Mouse (Mus musculus) liver, embryonic 11.5 days (tissue): ENCODE results near the gene Psenen. TPM values are rescaled to one million over a fixed set of nuclear protein-coding genes. Genes with fewer than 3 reads are reported as not detected.

Experiments
- ATAC-seq: fragments of 200-750 bp; cut with Nextera tagmentation; replicated peaks from 2 replicates; pipeline ENCODE4 v1.8.0; 2017; ENCODE audit warnings: moderate number of reproducible peaks, mild to moderate bottlenecking, moderate TSS enrichment, moderate library complexity; ENCODE audit not compliant: low FRiP score
- DNase-seq: peaks from one replicate; pipeline ENCODE4 v3.0.0-alpha.2; 2017; ENCODE audit warnings: low spot score
- H3K27ac ChIP-seq: fragments of 300-500 bp; sonication (generic); 2 replicates; pipeline ENCODE4 v1.5.1; 2014; ENCODE audit warnings: mild to moderate bottlenecking, low read depth, low read length, control low read depth
- H3K27me3 ChIP-seq: fragments of 300-500 bp; sonication (generic); replicated peaks from 2 replicates; pipeline ENCODE4 v1.6.1; 2014; ENCODE audit warnings: low read length, mixed read lengths; ENCODE audit not compliant: control insufficient read depth, insufficient read depth
- H3K36me3 ChIP-seq: fragments of 300-500 bp; sonication (generic); 2 replicates; pipeline ENCODE4 v1.6.1; 2014; ENCODE audit warnings: mild to moderate bottlenecking, low read length, moderate library complexity, mixed read lengths; ENCODE audit not compliant: control insufficient read depth, insufficient read depth
- H3K4me1 ChIP-seq: fragments of 300-500 bp; sonication (generic); replicated peaks from 2 replicates; pipeline ENCODE4 v1.6.1; 2014; ENCODE audit warnings: low read length, mixed read lengths; ENCODE audit not compliant: control insufficient read depth, insufficient read depth
- H3K4me2 ChIP-seq: fragments of 300-500 bp; sonication (generic); 2 replicates; pipeline ENCODE4 v1.6.1; 2014; ENCODE audit warnings: mild to moderate bottlenecking, control low read depth, moderate library complexity
- H3K4me3 ChIP-seq: fragments of 300-500 bp; sonication (generic); 2 replicates; pipeline ENCODE4 v1.5.1; 2014; ENCODE audit warnings: low read depth, low read length, control low read depth
- H3K9ac ChIP-seq: fragments of 300-500 bp; sonication (generic); 2 replicates; pipeline ENCODE4 v1.6.1; 2014; ENCODE audit warnings: low read depth, low read length, control low read depth
- H3K9me3 ChIP-seq: fragments of 300-500 bp; sonication (generic); 2 replicates; pipeline ENCODE4 v1.6.1; 2016; ENCODE audit warnings: low read length, inconsistent platforms, mixed read lengths; ENCODE audit not compliant: control insufficient read depth
- WGBS: fragments of 180-500 bp; shearing (Covaris S2); extraction: QIAGEN DNeasy Blood & Tissue Kit; methylation state at CpG from one replicate; pipeline ENCODE4 v1.1.7; 2014; 5-methylcytosine and 5-hydroxymethylcytosine counted together
- polyA plus RNA-seq: library from polyadenylated mRNA; unstranded; fragments of >200 nt; fragmentation: Nextera tagmentation; extraction: Ambion mirVana; gene quantifications from 2 replicates; pipeline ENCODE4 v1.2.1, GENCODE M21; 2014

Psenen gene
- polyA plus RNA-seq, 1 experiment from 2014 or later = 102 TPM

- Histone ChIP-seq H3K9ac (peak within 1 kb of the TSS; percentile 83), H3K36me3 (peaks cover 5% of the 10 kb centered on the region), H3K4me2 (peak within 1 kb of the TSS; percentile 97), H3K4me3 (peak within 1 kb of the TSS; percentile 79), H3K9me3 (no peaks in the 10 kb centered on the region), H3K27ac (peak within 1 kb of the TSS; percentile 62), H3K27me3 (no peaks in the 10 kb centered on the region), H3K4me1 (peaks cover 12% of the 10 kb centered on the region)
- under 1% methylated on average over 79 of the region's 84 CpGs for WGBS
- peak; percentile 94 for ATAC-seq
- peak; percentile 96 for DNase-seq
Observed at GRCm38 (mm10) chr7:30534633-30535577, 28.5 kb downstream of the Psenen start, which contains the start of gene Arhgap33. Arhgap33 (minus strand) TSS chr7:30535060.

- Histone ChIP-seq H3K9ac (peak overlapping the region; percentile 83), H3K4me2 (peak overlapping the region; percentile 97), H3K4me1 (peaks cover 12% of the 10 kb centered on the region), H3K4me3 (peak overlapping the region; percentile 79), H3K27me3 (no peaks in the 10 kb centered on the region), H3K36me3 (peaks cover 12% of the 10 kb centered on the region), H3K27ac (peak overlapping the region; percentile 62; the same call in 1 of the 2 replicates), H3K9me3 (no peaks in the 10 kb centered on the region)
- DNase-seq (no peak), ATAC-seq (no peak; the same call in 1 of the 2 replicates)
- 14% methylated on average over 26 of the region's 26 CpGs for WGBS
Observed at GRCm38 (mm10) chr7:30533941-30534632, 29.3 kb downstream of the Psenen start.

GRCm38 (mm10) chr7:30532931-30533330 lies 30.5 kb downstream of the Psenen start:
- H3K36me3 ChIP-seq = peaks cover 14% of the 10 kb centered on the region
- no peak overlapping the region for H3K27ac ChIP-seq
- no peak overlapping the region for H3K4me2 ChIP-seq
- peaks cover 12% of the 10 kb centered on the region for H3K4me1 ChIP-seq
- 55% methylated on average over 8 of the region's 8 CpGs for WGBS
- H3K4me3 ChIP-seq = no peak overlapping the region; the same call in 1 of the 2 replicates
- ATAC-seq (no peak), DNase-seq (no peak)
- no peaks in the 10 kb centered on the region for H3K27me3 ChIP-seq
- H3K9me3 ChIP-seq = no peaks in the 10 kb centered on the region
- H3K9ac ChIP-seq = no peak overlapping the region

GRCm38 (mm10) chr7:30531291-30531815 lies 32.1 kb downstream of the Psenen start:
- Histone ChIP-seq H3K9me3 (no peaks in the 10 kb centered on the region), H3K9ac (0 out of 2 replicates have a peak overlapping the region, but pooled peaks have one; percentile 9), H3K36me3 (peaks cover 14% of the 10 kb centered on the region), H3K27me3 (no peaks in the 10 kb centered on the region), H3K4me2 (no peak overlapping the region), H3K27ac (no peak overlapping the region), H3K4me1 (peaks cover 14% of the 10 kb centered on the region), H3K4me3 (no peak overlapping the region)
- no peak for DNase-seq
- no peak for ATAC-seq
- 76% methylated on average over 9 of the region's 9 CpGs for WGBS

GRCm38 (mm10) chr7:30526981-30527380 lies 36.4 kb downstream of the Psenen start:
- WGBS = 75% methylated on average over 14 of the region's 14 CpGs
- ATAC-seq (no peak), DNase-seq (no peak)
- Histone ChIP-seq H3K36me3 (peaks cover 17% of the 10 kb centered on the region), H3K9ac (no peak overlapping the region), H3K9me3 (no peaks in the 10 kb centered on the region), H3K4me1 (peaks cover 3% of the 10 kb centered on the region; the same call in 1 of the 2 replicates), H3K27me3 (no peaks in the 10 kb centered on the region), H3K4me2 (no peak overlapping the region), H3K4me3 (no peak overlapping the region), H3K27ac (no peak overlapping the region)

DNA sequence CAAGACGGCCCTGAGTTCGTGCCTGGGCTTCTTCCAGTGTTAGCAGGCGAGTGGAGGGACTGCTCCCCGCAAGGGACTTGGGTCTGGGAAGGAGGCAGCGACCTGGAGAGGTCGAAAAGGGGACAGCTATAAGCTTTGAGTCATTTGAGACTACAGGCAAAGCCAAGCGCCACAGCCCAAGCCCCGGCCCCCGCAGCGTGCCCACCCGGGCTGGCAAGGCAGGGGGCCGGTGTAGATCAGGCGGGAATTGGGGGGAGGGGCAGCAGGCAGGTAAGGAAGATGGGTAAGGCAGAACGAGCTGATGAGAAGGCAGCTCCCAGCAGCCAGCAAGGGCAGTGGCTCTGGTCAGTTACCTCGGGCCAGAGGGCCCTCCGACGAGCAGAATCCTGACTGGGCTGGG lies 37.0 kb downstream of the Psenen start:
- Histone ChIP-seq H3K36me3 (peaks cover 17% of the 10 kb centered on the region), H3K4me2 (no peak overlapping the region; the same call in 1 of the 2 replicates), H3K9ac (no peak overlapping the region), H3K27ac (no peak overlapping the region), H3K27me3 (no peaks in the 10 kb centered on the region), H3K4me1 (peaks cover 3% of the 10 kb centered on the region; the same call in 1 of the 2 replicates), H3K9me3 (no peaks in the 10 kb centered on the region), H3K4me3 (no peak overlapping the region)
- no peak for DNase-seq
- ATAC-seq = no peak
- 42% methylated on average over 17 of the region's 17 CpGs for WGBS

- no peak for DNase-seq
- ATAC-seq = no peak
- peaks cover 17% of the 10 kb centered on the region for H3K36me3 ChIP-seq
- no peak overlapping the region for H3K4me3 ChIP-seq
- H3K27me3 ChIP-seq = no peaks in the 10 kb centered on the region
- H3K9ac ChIP-seq = no peak overlapping the region
- H3K9me3 ChIP-seq = no peaks in the 10 kb centered on the region
- no peak overlapping the region; the same call in 1 of the 2 replicates for H3K4me2 ChIP-seq
- WGBS = 50% methylated on average over 10 of the region's 10 CpGs
- peaks cover 3% of the 10 kb centered on the region; the same call in 1 of the 2 replicates for H3K4me1 ChIP-seq
- no peak overlapping the region for H3K27ac ChIP-seq
Observed at GRCm38 (mm10) chr7:30525954-30526353, 37.5 kb downstream of the Psenen start.

- Histone ChIP-seq H3K27ac (no peak overlapping the region), H3K27me3 (no peaks in the 10 kb centered on the region), H3K4me2 (no peak overlapping the region), H3K9me3 (no peaks in the 10 kb centered on the region), H3K36me3 (peaks cover 9% of the 10 kb centered on the region), H3K4me1 (peaks cover 3% of the 10 kb centered on the region; the same call in 1 of the 2 replicates), H3K9ac (no peak overlapping the region), H3K4me3 (no peak overlapping the region)
- DNase-seq (no peak), ATAC-seq (no peak)
- WGBS = 80% methylated on average over 6 of the region's 6 CpGs
Observed at GRCm38 (mm10) chr7:30524487-30524886, 38.9 kb downstream of the Psenen start.
